Mouse (Mus musculus) ES-Bruce4 (cell line): Measurements from ENCODE around the gene Atp8a2.

Experiments
- CTCF ChIP-seq: IDR thresholded peaks from one replicate; pipeline ENCODE4 v1.8.1; 2011; ENCODE audit warnings: low read depth, low read length
- EP300 ChIP-seq: IDR thresholded peaks from 2 replicates; pipeline ENCODE4 v1.6.1; 2011; ENCODE audit warnings: low read depth, low read length; ENCODE audit not compliant: insufficient read depth
- POLR2A ChIP-seq: IDR thresholded peaks from one replicate; pipeline ENCODE4 v1.8.1; 2011; ENCODE audit warnings: low read length; ENCODE audit not compliant: insufficient read depth

DNA sequence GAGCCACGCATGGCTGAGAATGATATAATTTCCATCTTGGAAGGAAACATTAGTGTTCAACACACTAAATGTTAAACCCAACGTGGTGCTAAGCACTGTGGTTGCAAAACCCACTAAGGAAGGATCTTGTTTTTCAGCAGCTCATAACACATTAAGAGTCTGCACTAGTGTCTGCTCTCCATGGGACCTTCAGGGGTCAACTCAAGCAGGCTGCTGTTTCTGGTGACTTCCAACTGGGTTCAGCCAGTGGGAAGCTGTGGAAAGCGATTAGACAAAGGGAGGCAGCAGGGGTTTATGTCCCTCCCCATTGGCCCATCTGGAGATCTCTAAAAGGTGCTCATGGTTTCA is 467.0 kb downstream of the Atp8a2 start:
- TF ChIP-seq CTCF, result no peak
- TF ChIP-seq POLR2A, result no peak
- TF ChIP-seq EP300, result no peak
